9 mouse cellular contexts compared by ENCODE assay signal in the genomic region with DNA sequence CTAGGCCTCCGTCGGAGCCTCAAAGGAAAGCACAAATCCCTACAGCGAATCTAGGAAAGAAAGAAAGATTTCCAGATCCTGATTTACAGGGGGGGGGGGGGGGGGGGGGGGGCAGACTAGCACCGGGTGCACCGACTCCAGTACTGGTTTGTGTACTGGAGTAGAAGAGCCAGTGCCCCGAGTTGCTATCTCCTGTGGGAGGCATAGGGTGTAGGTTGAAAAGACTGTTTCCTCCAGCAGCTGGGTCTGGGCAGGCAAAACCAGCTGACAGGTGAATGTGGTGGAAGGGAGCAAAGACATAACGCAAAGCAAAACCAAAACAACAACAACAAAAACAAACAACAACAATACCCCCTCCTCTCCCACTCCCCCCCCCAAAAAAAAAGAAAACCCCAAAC. TPM values are rescaled to one million over a fixed set of nuclear protein-coding genes. Genes with fewer than 3 reads are reported as not detected.
DNase-seq lines count a peak whose midpoint lies in the region; ATAC-seq and TF ChIP-seq lines count a peak whose summit lies in the region.
"Had no signal": no experiment of that assay in that cellular context is flagged by ENCODE, and none has a peak within 500 bp of the region (broad histone marks: within the 10 kb centered on the region; RNA-seq: fewer than 3 reads in every experiment).

No protein-coding gene starts in this region.

- H3K4me2 ChIP-seq in limb, embryonic 13.5 days (replicated peaks): peak overlapping the region; percentile 92

- H3K9me3 ChIP-seq in limb, embryonic 13.5 days: no peaks in the 10 kb centered on the region

- H3K36me3 ChIP-seq in liver, adult 2 months (ENCODE audit: control insufficient read depth, insufficient read depth, low read length): no peaks in the 10 kb centered on the region
- H3K36me3 ChIP-seq in limb, embryonic 13.5 days: no peaks in the 10 kb centered on the region
- no peaks in the 10 kb centered on the region for H3K36me3 ChIP-seq in small intestine, adult 2 months (ENCODE audit: control insufficient read depth, insufficient read depth, low read length)

- no peak for TF ChIP-seq CTCF in liver, adult 2 months (IDR thresholded peaks at IDR 0.05; ENCODE audit: low read depth, low read length)
- TF ChIP-seq CTCF in embryonic fibroblast, embryonic 13.5 days (IDR thresholded peaks at IDR 0.05; ENCODE audit: borderline replicate concordance, insufficient read depth, low read length): no peak
- TF ChIP-seq CTCF in small intestine, adult 2 months (IDR thresholded peaks at IDR 0.05; ENCODE audit: extremely low read depth, insufficient read length, insufficient replicate concordance, low read depth, low read length): no peak

- ATAC-seq in limb, embryonic 13.5 days (ENCODE audit: low FRiP score, low read depth): no peak
- ATAC-seq: inflammation-experienced regulatory T-cells, adult 6 months had no signal

- H3K4me1 ChIP-seq in liver, adult 2 months (ENCODE audit: control insufficient read depth, insufficient read depth, low read length): no peaks in the 10 kb centered on the region; the same call in 1 of the 2 replicates
- no peaks in the 10 kb centered on the region; the same call in 1 of the 2 replicates for H3K4me1 ChIP-seq in embryonic fibroblast, embryonic 13.5 days (ENCODE audit: control insufficient read depth, insufficient read depth, low read length)
- H3K4me1 ChIP-seq in limb, embryonic 13.5 days: peaks cover 21% of the 10 kb centered on the region
- H3K4me1 ChIP-seq in small intestine, adult 2 months (ENCODE audit: control insufficient read depth, insufficient read depth, insufficient read length, low read length): no peaks in the 10 kb centered on the region

- no peak overlapping the region for H3K27ac ChIP-seq in liver, adult 2 months (replicated peaks; ENCODE audit: insufficient read depth, low read depth, low read length)
- no peak overlapping the region for H3K27ac ChIP-seq in embryonic fibroblast, embryonic 13.5 days (ENCODE audit: insufficient read depth, low read length)
- H3K27ac ChIP-seq in limb, embryonic 13.5 days: peak overlapping the region; percentile 73; the same call in 1 of the 2 replicates
- no peak overlapping the region for H3K27ac ChIP-seq in small intestine, adult 2 months (ENCODE audit: insufficient read depth, low read depth, low read length)

- peaks cover 8% of the 10 kb centered on the region; the same call in 1 of the 2 replicates for H3K27me3 ChIP-seq in liver, adult 2 months (ENCODE audit: control insufficient read depth, insufficient read depth, low read length)
- H3K27me3 ChIP-seq in limb, embryonic 13.5 days: peaks cover 5% of the 10 kb centered on the region; the same call in 1 of the 2 replicates
- peaks cover 31% of the 10 kb centered on the region for H3K27me3 ChIP-seq in small intestine, adult 2 months (ENCODE audit: control insufficient read depth, insufficient read depth, low read length)

- intact Hi-C loops in left cerebral cortex, postnatal 4 days (cut with DNase I): loop anchor here (5.0 to 10.0 kb wide), 3 partner anchors 267 to 1050 kb away; no protein-coding TSS in a partner anchor

- WGBS in liver, adult 2 months: 1% methylated on average over 7 of the region's 7 CpGs
- WGBS in limb, embryonic 13.5 days: 1% methylated on average over 7 of the region's 7 CpGs
- WGBS in small intestine, adult 2 months: 8% methylated on average over 7 of the region's 7 CpGs

- H3K9ac ChIP-seq in liver, adult 2 months (ENCODE audit: low read depth, low read length): no peak overlapping the region; the same call in 1 of the 2 replicates
- H3K9ac ChIP-seq in limb, embryonic 13.5 days: peak overlapping the region; percentile 77

- no peaks in the 10 kb centered on the region for H3K79me2 ChIP-seq in liver, adult 2 months (ENCODE audit: control insufficient read depth, insufficient read depth, low read length)

- H3K4me3 ChIP-seq in liver, adult 2 months (ENCODE audit: insufficient read depth, low read depth, low read length): peak overlapping the region; percentile 59
- peak overlapping the region; percentile 78 for H3K4me3 ChIP-seq in embryonic fibroblast, embryonic 13.5 days (ENCODE audit: insufficient read depth, low read length)
- H3K4me3 ChIP-seq in limb, embryonic 13.5 days: peak overlapping the region; percentile 66
- H3K4me3 ChIP-seq in small intestine, adult 2 months (ENCODE audit: low read depth, low read length): peak overlapping the region; percentile 58

- no peak for DNase-seq in liver, adult 2 months (ENCODE audit: extremely low read depth, low read depth, low spot score)
- no peak for DNase-seq in liver
- no peak for DNase-seq in layer of hippocampus, adult 18-20 months (ENCODE audit: low spot score in 2 of 2)
- DNase-seq in cerebellum, adult 9-11 months: no peak
- DNase-seq in left cerebral cortex, postnatal 4 days: no peak

- TF ChIP-seq POLR2A in liver, adult 2 months (IDR thresholded peaks at IDR 0.05; ENCODE audit: extremely low read depth, insufficient read depth, low read length): no peak
- no peak for TF ChIP-seq POLR2A in embryonic fibroblast, embryonic 13.5 days (IDR thresholded peaks at IDR 0.05; ENCODE audit: low read depth, low read length)
- TF ChIP-seq POLR2A in small intestine, adult 2 months (IDR thresholded peaks at IDR 0.05; ENCODE audit: low read depth, low read length): no peak

RNA-seq across cellular contexts. Expression of a gene that starts 0.8 kb away (rescaled TPM):
- 2.5 and 3.0 TPM in 2 replicates for total RNA-seq in liver, adult 2 months (2014; rRNA removed)
- polyA plus RNA-seq in liver, adult 2 months (2012; rRNA removed): 1.1 and 1.3 TPM in 2 replicates
- polyA plus RNA-seq in embryonic fibroblast, embryonic 13.5 days (2011; ENCODE audit: insufficient read length, low read depth, missing spikeins): 7.3 and 19.2 TPM in 2 replicates
- 21.9 and 24.1 TPM in 2 replicates for polyA plus RNA-seq in limb, embryonic 13.5 days (2015; fragmentation: Nextera tagmentation; extraction: Ambion mirVana)
- polyA plus RNA-seq in small intestine, adult 2 months (2012; rRNA removed): 1.4 and 1.5 TPM in 2 replicates
- total RNA-seq in layer of hippocampus, adult 18-20 months (2021): 10 to 100 TPM; 12.4 to 14.5 TPM
- total RNA-seq in left cerebral cortex, postnatal 4 days (2021): 1 to 10 TPM; 5.2 to 6.0 TPM
- polyA plus RNA-seq: inflammation-experienced regulatory T-cells, adult 6 months had no signal
